Mouse (Mus musculus) right cerebral cortex, postnatal 25 days (tissue): Measurements from ENCODE around the gene Sbf2.

Source experiments
- DNase-seq: peaks from one replicate; pipeline ENCODE4 v3.0.0; 2022

The Sbf2 gene

DNA sequence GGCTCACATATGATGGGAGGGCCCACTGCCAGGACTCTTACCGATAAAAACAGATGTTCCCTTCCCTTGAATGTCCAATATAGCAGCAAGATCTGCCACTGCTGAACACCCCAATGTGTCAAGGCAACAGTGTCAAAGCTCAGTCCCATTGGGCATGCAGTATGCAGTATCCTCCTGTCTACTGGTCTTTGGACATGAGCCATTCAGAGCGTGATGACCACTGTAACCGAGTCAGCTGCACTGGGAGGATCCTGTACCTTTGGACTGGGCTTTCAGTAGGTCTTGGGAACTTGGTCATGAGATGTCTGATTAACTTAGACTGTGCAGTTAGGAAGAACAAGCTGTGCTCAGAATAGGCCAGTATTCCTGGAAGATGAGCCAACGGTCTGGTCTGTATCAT, 309.2 kb downstream of the Sbf2 start:
- no peak for DNase-seq

DNA sequence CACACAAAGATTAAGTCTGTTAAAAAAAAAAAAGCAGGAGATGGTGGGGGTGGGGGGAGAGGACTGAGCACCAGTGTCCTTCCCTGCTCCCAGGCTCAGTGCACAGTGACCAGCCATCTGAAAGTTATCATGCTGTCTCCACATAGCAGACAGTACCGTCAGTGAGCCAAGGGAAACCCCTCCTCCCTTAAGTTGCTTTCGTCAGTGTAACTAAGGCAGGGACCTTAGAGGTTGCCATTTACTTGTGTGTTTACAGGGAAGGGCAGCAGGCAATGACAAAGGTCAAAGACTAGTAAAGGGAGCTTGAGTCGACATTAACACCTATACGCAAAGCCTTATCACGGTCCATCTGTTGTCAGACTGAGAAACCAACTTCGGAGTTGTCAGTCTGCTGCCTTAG, 311.8 kb downstream of the Sbf2 start:
- DNase-seq: no peak

DNA sequence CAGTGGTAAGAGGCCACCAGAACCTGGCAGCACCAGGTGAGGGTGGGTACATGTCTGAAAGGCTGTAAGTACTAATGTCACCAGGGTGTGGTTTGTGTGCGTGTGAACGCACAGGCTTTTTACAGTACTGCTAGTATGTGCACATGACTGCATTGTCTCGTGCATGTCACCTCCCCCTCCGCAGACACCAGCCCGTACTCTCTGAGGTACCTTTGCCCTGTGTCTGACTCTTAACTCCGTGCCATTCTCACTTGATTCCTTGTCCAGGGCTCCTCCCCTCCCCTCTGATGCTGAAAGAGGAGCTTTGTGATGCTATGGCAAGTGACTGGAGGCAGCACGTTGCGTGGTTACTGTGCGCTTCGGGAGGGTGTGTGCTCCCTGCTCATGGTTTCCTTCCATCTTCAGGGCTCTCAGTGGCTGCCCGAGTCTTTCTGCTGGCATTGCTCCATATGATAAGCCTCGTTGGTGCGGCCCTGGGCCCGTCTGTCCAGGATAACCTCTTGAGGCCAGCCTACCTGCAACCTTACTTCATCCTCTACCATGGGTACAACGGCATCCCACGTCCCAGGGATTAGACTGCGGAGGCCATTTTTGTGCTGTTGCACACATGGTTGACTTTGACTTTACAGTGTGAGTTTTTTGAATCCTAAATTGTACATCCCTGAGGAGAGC, 315.8 kb downstream of the Sbf2 start:
- DNase-seq: no peak

DNA sequence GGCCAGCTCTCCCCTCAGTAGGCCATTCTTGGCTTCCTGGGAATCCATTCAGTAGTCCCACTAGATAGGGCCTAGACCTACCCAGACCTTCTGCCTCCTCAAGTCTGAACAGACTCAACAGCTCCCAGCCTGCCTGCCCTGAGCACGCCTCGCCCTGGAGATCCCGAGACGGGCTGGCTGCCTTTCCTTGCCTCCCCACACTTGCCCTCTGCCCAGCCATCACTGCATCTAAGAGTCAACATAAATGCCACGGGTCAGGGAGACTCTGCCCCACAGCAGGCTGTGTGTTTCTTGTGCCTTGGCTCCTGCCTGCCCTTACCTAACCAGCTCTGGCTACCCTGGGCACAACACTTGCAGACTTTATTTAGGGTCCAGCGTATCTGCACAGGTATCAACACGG, 316.6 kb downstream of the Sbf2 start:
- no peak for DNase-seq

DNA sequence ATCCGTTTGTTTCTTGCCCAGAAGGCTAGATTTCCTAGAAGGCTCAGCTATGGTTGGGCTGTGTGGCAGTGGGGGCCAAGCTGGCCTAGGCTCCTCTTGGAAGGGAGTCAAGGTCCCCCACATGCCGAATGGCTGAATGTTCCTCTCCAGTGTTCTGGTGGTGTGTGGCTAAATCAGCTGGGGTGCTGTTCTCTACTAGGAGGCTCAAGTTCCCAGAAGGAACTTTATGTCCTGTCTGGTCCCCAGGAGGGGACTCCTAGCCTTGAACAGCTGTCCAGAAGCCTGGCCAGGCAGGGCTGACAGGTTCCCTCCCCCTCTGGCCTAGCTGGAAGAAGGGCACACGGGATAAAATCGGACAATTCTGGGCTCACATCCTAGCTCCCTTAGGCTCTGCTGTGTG, 317.1 kb downstream of the Sbf2 start:
- no peak for DNase-seq

DNA sequence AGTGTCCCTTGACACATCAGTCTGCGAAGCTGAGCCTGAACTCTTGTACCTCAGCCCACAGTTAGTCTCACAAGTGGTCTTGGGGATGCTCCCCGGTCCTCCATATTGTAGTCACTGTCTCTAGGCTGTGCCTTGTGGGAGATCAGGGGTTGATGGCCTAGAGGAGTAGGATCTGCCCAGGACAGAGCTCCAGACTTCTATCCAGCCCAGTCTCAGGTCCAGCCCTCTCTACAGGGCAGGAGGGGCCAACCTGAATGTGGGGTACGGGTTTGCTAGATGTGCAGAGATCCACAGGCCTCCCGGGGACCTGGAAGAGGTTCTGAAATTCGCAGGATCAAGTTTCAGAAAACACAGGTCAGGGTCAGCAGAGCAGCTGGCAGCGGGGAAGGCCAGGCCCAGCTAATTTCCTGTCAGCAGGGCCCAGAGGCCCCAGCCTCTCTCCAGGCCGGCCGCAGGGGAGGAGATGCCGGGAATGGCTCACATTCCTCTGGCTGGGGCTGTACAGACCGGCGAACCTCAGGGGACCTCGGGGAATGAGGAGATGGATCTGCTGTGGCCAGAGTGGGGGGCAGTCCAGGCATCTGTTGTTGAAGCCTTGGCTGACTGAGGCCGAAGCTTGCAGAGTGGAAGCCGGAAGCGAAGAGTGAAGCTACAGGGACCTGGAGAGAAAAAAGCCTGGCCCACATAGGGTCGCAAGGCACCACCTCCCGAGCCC, 317.7 kb downstream of the Sbf2 start:
- DNase-seq: no peak

DNA sequence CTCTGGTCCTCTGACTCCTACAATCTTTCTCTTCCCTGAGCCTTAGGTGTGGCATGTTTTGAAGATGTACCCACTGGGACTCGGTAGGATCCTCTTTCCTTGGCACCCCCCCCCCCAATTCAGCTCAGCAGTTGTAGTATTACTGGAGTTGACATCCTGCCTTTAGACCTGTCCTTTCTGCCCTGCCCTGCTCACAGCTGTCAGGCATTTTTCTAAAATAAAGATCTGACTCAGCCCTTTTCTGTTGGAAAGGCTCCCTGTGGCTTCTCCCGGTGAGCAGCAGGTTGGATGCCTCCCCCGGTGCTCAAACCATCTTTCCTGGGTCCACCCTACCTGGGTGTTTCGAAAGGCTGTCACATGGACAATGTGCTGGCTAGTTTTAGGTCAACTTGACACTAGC, 325.1 kb downstream of the Sbf2 start:
- DNase-seq: no peak

DNA sequence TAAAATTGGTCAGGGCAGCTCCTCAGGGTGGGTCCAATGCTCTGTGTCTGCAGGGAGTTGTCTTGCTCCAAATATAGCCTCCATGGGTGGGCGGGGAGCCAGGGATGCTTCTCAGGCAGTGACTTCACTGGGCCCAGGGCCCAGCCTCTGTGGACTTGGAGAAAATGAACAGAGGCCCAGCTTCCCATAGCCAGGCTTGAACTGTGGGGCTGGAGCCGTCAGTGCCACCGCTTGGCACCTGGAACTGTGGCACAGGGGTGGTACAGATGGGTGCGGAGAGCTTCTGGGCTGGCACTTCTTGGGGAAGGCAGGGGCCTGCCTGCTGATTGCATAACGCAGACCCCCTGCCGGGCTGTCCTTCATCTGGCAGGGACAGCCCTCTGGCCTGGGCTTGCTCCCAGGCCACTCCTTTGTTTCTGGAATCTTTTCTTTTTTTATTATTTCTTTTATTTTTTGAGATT, 326.0 kb downstream of the Sbf2 start:
- no peak for DNase-seq

DNA sequence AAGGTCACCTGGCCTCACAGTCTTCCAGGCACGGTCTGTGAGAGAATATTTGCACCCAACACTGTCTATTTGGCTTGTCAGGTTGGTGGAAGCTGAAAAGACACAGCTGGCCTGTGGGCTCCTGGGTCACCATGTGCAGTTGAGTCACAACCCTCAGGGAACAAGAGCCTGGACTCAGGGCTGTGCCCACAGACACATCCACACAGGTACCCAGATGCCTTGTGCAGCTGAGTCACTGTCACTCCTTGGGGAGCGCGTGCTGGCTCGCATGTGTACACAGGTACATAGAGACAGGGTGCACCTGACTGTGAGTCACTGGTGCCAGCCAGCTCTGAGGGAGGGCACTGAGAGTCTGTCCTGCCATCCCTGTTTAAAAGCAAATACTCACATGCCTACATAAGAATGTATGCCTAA, 326.5 kb downstream of the Sbf2 start:
- DNase-seq: no peak

DNA sequence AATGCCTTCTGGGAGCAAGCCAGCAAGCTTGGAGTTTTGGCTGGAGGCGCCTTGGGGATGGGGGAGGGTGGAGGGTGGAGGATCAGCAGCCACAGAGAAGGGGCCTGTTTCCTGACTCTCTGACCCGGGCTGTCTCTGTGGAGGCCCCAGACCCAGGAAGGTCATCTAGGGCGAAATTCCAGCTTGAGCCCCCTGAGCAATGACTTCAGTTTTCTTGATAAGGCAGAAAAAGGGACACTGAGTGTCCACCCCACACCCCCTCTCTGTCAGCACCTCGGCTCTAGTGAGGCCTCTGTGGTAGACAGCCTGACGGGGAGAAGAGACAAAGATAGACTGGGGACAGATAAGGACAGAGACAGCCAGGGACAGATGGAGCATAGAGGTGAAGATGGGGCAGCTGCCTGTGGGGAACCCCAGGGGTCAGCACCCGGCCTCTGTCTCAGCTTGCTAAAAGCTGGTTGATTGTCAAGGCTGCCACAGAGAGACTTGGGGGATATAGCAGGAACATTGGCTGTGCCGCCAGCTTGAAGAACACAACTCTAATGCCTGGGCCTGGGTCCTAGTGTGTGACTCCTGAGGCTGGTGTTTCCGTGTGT, 327.1 kb downstream of the Sbf2 start:
- no peak for DNase-seq

DNA sequence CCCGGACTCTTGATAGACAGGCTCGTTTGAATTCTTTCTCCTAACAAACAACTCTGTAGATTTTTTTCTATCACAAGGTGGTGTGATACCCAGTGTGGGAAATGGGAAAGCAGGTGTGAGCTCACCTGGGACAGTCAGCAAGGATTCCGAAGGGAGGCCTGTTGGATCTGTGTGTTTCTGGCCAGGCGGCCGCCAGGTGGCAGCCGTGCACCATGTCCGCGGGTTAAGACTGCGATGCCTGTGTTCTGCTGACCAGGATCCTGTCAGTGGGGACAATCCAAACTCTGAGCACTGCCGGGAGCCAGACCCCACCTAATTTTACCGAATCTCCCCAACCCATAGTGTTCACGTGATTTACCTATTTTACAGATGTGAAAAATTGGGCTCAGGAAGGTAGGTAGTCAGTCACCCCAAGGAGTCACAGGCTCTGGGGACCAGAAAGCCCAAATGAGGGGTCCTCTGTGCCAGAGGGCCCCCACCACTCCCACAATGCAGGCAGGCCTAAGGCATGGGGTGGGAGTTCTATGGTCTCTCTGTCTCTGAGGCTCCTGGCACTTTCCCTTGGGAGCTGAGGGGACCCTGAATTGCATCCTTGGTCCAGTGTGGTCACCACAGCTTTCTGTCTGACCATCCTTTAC, 327.8 kb downstream of the Sbf2 start:
- DNase-seq: peak; percentile 74

DNA sequence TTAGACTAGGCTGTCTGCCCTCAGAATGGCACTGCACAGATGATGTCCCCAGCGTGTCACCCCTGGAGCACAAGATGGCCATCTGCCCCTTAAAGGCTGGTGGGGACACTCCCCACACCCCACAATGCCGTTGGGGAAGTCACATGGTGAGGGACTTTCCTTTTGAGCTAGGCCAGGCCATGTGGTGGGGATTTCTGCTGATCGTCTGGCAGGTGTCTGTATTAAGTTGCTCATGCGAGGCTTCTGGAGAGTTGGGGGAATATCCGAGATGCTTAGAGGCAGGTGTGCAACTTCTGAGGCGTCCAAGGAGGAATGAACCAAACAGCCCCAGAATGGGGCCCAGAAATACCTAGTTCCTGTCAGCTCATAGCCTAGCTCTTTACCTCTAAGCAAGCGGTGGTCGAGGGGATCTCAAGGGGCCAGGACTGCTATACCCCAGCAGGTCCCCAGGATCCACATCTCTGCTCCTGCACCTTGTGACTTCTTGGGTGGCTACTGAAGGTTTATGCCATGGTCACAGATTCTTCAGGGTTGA, 328.5 kb downstream of the Sbf2 start:
- no peak for DNase-seq

DNA sequence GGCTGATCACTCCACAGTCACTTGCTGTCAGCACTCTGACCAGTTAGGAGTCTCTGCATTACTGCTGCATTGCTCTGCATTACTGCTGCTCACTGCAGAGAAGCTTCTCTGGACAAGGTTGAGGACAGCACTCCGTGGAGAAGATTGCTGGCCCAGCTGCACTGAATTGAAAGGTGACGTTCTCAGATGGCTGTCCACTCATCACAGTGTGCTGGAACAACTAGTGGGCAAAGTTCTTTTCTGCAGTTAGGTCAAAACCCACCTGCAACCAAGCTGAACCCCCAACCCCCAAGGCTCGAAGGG, 328.9 kb downstream of the Sbf2 start:
- no peak for DNase-seq

DNA sequence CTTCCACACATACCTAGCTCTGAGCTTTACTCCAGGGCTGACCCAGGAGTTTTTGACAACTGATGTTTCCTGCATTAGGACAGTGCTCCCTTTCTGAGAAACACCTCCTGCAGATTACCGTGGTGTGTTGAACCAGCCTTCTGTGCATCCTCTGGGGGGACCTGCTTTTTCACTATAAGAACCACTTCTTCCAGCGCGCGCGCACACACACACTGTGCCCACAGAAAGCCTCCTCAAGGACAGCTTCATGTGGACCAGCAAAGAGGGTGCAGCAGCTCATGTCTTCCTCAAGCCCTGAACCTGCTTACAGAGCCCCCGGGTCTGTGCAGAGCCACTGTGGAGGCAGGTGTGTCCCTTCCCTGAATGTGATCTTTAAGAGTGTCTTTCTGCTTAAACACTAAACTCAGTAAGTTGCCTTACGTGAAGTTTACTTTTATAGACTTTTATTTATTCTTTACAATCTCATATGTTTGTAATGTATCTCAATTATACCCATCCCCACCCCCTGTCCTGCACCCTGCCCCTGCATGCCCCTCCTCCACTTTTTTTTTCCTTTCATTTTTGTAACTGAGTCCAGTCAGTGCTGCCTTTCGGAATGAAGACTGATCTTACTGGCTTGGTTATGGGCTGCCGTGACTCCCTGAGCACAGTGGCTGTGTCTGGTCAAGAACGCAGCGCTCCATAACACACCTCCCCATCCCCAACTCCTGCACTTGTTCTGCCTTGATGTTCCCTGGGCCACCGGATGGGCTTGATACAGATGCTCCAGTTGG, 329.5 kb downstream of the Sbf2 start:
- DNase-seq: no peak

DNA sequence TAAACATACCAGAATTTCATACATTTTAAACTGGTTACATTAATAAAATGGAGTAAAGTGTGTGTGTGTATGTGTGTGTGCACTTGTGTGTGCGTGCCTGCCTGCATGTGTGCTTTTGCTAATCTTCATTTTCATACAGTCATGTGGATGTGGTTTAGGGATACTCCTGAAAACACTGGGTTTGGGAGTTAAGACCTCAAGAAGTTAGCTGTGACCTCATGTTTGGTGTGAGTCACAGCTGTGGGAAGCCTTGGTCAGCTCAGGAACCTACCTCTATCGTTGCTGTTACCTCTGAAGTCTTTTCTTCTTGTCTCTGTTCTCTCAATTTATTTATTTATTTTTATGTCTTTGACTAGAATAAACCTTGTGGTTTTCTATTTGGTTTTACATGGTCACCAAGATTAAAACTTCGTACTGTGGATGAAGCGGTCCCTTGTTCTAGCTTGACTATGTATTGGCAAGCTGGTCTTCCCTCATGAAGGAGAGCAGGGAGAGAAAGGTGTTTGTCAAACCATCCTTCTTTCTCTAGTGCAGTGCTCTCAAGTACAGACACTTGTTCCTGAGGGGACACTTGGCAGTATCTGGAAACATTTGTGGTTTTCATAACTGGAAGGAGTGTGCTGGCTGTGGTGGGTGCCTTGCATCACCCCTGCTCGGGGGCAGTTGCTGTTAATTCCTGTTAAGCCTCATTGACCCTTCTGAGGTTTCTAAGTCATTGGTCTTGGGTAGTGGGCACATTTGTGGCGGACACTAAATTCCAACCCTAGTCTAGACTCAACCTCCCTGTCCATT, 331.0 kb downstream of the Sbf2 start:
- DNase-seq: no peak

DNA sequence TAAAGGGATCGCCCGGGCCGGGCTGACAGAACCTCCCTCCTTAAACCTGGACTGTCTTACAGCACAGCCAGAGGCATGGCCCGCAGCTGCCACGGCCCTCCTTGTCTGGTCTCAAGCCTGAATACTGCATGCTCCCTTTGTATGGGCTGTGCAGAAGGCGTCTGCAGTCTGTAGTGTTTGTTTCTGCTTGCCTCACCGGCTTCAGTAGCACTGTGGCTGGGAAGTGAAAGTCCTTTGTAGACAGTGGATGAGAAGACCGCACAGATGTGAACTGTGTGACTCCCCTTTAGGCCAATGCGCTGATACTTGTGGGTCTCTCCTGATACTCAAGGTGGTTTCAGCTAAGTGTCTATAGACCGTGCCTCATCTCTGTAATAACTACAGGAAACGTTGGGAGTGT, 331.9 kb downstream of the Sbf2 start:
- DNase-seq: no peak

DNA sequence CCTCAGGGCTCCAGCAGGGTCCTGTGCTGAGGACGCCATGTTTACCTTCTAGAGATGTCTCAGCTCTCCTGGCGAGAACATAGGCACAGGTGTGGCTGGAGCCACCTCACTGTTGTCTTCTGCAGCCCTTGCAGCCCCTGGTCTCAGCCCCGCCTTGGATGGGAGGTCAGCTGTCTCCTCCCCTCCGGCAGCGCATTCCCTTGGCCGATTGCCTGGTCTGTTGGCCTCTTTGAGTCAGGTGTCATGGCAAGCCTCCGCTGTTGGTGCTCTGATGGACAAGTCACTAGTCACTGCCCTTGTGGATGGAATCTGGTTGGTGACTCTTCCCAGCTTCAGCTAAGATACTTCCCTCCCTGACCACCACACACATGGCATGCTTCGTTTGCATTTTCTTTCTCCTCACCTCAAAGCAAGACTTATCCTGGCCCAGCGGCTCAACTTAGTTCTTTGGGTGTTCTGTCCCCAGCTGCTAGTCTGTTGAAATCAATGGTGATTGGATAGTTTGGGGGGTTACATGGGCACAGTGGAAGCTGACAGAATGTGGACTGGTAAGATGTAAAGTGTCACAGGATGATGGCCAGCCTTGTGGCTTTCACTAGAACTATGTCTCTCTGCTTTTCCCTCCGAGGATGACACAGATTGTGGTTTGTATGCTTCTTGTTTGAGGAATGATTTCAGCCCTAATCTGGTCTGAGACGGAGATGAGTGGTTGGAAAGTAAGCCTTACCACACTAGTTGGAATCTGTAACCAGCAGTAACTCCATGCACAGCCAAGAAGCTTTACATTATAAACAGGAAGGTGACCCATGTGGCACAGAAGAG, 333.1 kb downstream of the Sbf2 start:
- no peak for DNase-seq

DNA sequence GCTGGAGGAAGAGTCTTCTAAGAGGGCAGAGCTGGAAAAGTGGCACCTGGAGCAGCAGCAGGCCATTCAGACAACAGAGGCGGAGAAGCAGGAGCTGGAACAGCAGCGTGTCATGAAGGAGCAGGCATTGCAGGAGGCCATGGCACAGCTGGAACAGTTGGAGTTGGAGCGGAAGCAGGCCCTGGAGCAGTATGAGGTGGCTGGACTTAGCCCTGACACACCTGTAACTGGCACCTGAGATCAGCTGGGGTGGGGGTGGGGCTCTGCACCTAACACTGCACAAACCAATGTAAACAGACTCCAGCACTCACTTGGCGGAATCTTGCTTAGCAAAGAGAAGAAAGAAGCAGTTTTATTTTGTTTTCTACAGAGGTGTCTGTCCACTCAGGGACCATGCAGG, 335.5 kb downstream of the Sbf2 start:
- no peak for DNase-seq

DNA sequence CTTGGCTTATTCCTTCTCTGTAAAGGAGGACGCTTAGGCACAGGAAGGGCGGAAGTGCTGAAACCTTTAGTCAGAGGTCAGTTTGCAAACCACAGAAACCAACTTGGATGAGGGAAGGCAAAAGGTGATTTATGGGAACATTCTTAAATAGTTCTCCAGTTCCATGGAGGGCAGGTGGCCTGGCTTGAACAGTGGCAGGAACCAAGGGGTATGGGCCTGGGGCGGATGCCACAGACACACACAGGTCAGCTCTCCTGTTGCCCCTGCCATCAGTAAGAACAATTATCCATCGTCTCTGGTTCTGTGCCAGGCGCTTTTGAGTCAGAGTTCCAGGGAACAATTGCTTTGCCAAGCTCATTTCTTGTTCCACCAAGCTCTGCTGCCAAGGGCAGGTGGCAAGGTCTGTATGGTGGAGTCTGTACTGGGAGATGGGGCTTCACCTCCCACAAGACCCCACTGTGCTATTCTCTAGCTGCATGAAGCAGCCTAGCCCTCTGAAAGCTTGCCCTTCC, 336.9 kb downstream of the Sbf2 start:
- no peak for DNase-seq

DNA sequence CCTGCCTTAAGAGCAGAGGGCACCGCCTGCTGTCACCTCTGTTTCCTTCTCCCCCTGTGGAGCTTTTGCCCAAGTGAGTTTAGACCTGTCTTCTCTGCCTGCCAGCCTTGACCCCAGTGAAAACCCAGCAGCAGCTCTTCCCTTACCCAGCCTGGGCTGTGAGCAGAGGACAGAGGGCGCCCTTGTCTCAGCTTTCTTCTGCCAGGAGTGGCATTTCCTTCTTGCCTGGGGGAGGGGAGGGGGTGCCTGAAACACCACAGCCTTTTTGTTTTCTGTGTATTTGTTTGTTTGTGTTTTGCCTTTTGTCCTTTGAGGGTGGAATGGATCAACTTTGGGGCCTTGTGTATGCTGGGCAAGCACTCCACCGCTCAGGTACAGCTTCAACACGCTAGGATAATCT, 342.3 kb downstream of the Sbf2 start:
- DNase-seq: no peak

DNA sequence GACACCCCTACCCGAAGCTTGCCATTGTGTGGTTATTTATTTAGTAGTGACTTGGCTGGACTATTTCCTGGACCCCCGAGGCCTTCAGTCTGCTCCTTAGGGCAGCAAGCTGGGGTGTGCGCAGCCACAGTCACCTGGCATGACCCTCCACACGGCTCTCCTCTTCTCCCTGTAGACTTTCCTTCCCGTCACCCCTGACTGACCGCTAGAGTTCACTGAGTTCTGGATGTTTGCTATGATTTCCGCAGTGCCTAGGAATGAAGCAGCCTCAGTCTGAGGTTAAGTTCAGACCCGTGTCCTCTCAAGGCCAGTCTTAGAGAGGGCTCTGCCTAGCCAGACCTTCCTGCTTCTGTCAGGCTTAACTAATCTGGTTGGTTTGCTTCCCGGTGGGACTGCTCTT, 342.9 kb downstream of the Sbf2 start:
- DNase-seq: no peak
